Mouse (Mus musculus) heart, embryonic 12.5 days (tissue): ENCODE results near the gene Angptl2. TPM values are rescaled to one million over a fixed set of nuclear protein-coding genes. Genes with fewer than 3 reads are reported as not detected.
A peak's percentile ranks its signal among the peaks of the same experiment; 100 is the strongest.

Source experiments
- ATAC-seq: fragments of 200-750 bp; cut with Nextera tagmentation; 2 replicates; pipeline ENCODE4 v1.8.0; 2017; ENCODE audit warnings: moderate TSS enrichment, moderate library complexity; ENCODE audit not compliant: insufficient number of reproducible peaks, low FRiP score
- H3K27ac ChIP-seq: fragments of 300-500 bp; sonication (generic); 2 replicates; pipeline ENCODE4 v1.5.1; 2016; ENCODE audit warnings: mild to moderate bottlenecking, moderate library complexity; ENCODE audit not compliant: poor library complexity, severe bottlenecking
- H3K27me3 ChIP-seq: fragments of 300-500 bp; sonication (generic); replicated peaks from 2 replicates; pipeline ENCODE4 v1.6.1; 2016; ENCODE audit warnings: mild to moderate bottlenecking, moderate library complexity
- H3K36me3 ChIP-seq: fragments of 300-500 bp; sonication (generic); 2 replicates; pipeline ENCODE4 v1.6.1; 2016; ENCODE audit warnings: mild to moderate bottlenecking, moderate library complexity
- H3K4me1 ChIP-seq: fragments of 300-500 bp; sonication (generic); replicated peaks from 2 replicates; pipeline ENCODE4 v1.6.1; 2016; ENCODE audit warnings: mild to moderate bottlenecking
- H3K4me2 ChIP-seq: fragments of 300-500 bp; sonication (generic); 2 replicates; pipeline ENCODE4 v1.6.1; 2016; ENCODE audit warnings: mild to moderate bottlenecking, moderate library complexity
- H3K4me3 ChIP-seq: fragments of 300-500 bp; sonication (generic); 2 replicates; pipeline ENCODE4 v1.5.1; 2016; ENCODE audit warnings: mild to moderate bottlenecking
- H3K9ac ChIP-seq: fragments of 300-500 bp; sonication (generic); 2 replicates; pipeline ENCODE4 v1.6.1; 2016; ENCODE audit warnings: mild to moderate bottlenecking, moderate library complexity
- H3K9me3 ChIP-seq: fragments of 300-500 bp; sonication (generic); replicated peaks from 2 replicates; pipeline ENCODE4 v1.6.1; 2016; ENCODE audit warnings: mild to moderate bottlenecking, moderate library complexity
- WGBS: fragments of 180-500 bp; shearing (Covaris S2); methylation state at CpG from one replicate; pipeline ENCODE4 v1.1.7; 2016; 5-methylcytosine and 5-hydroxymethylcytosine counted together
- polyA plus RNA-seq: library from polyadenylated mRNA; unstranded; fragments of >200 nt; fragmentation: Nextera tagmentation; extraction: Ambion mirVana; gene quantifications from 2 replicates; pipeline ENCODE4 v1.2.1, GENCODE M21; 2016

Gene Angptl2
- polyA plus RNA-seq, 1 experiment from 2014 or later: 54.7 TPM

GRCm38 (mm10) chr2:33219637-33220036, 3.8 kb downstream of the Angptl2 start:
- ATAC-seq: no peak
- Histone ChIP-seq H3K4me1 (peaks cover 82% of the 10 kb centered on the region), H3K36me3 (peaks cover 23% of the 10 kb centered on the region), H3K4me3 (no peak overlapping the region), H3K9me3 (no peaks in the 10 kb centered on the region), H3K4me2 (peak overlapping the region; percentile 25; the same call in 1 of the 2 replicates), H3K27me3 (no peaks in the 10 kb centered on the region), H3K9ac (peak overlapping the region; percentile 21; the same call in 1 of the 2 replicates), H3K27ac (no peak overlapping the region)
- WGBS: 66% methylated on average over 4 of the region's 4 CpGs

GRCm38 (mm10) chr2:33220246-33220645, 4.4 kb downstream of the Angptl2 start:
- Histone ChIP-seq H3K4me1 (peaks cover 78% of the 10 kb centered on the region), H3K4me2 (no peak overlapping the region), H3K4me3 (no peak overlapping the region), H3K27ac (no peak overlapping the region), H3K9ac (peak overlapping the region; percentile 21; the same call in 1 of the 2 replicates), H3K36me3 (peaks cover 28% of the 10 kb centered on the region), H3K9me3 (no peaks in the 10 kb centered on the region), H3K27me3 (no peaks in the 10 kb centered on the region)
- ATAC-seq: no peak
- WGBS: 82% methylated on average over 6 of the region's 6 CpGs

- Histone ChIP-seq H3K4me1 (peaks cover 74% of the 10 kb centered on the region), H3K4me3 (no peak overlapping the region), H3K36me3 (peaks cover 29% of the 10 kb centered on the region), H3K27ac (no peak overlapping the region), H3K27me3 (no peaks in the 10 kb centered on the region), H3K9ac (no peak overlapping the region; the same call in 1 of the 2 replicates), H3K9me3 (no peaks in the 10 kb centered on the region), H3K4me2 (no peak overlapping the region)
- no peak for ATAC-seq
- WGBS: 87% methylated on average over 10 of the region's 10 CpGs
These were observed 4.9 kb downstream of the Angptl2 start for GRCm38 (mm10) chr2:33220674-33221338.

- ATAC-seq: no peak
- peaks cover 29% of the 10 kb centered on the region for H3K36me3 ChIP-seq
- no peak overlapping the region for H3K4me2 ChIP-seq
- no peaks in the 10 kb centered on the region for H3K9me3 ChIP-seq
- H3K4me1 ChIP-seq: peaks cover 77% of the 10 kb centered on the region
- H3K27me3 ChIP-seq: no peaks in the 10 kb centered on the region
- WGBS: 86% methylated on average over 11 of the region's 11 CpGs
- no peak overlapping the region for H3K27ac ChIP-seq
- no peak overlapping the region for H3K4me3 ChIP-seq
- no peak overlapping the region for H3K9ac ChIP-seq
These were observed 5.6 kb downstream of the Angptl2 start for GRCm38 (mm10) chr2:33221339-33221900.

GRCm38 (mm10) chr2:33222480-33222879, 6.6 kb downstream of the Angptl2 start:
- H3K27ac ChIP-seq: no peak overlapping the region
- no peak overlapping the region for H3K4me3 ChIP-seq
- 0 out of 2 replicates have a peak overlapping the region, but pooled peaks have one; percentile 12 for H3K9ac ChIP-seq
- no peak overlapping the region for H3K4me2 ChIP-seq
- peaks cover 29% of the 10 kb centered on the region for H3K36me3 ChIP-seq
- peaks cover 77% of the 10 kb centered on the region for H3K4me1 ChIP-seq
- 86% methylated on average over 6 of the region's 6 CpGs for WGBS
- ATAC-seq: no peak
- no peaks in the 10 kb centered on the region for H3K9me3 ChIP-seq
- H3K27me3 ChIP-seq: no peaks in the 10 kb centered on the region

- peak; percentile 69 for ATAC-seq
- H3K4me3 ChIP-seq: no peak overlapping the region
- H3K9me3 ChIP-seq: no peaks in the 10 kb centered on the region
- H3K9ac ChIP-seq: no peak overlapping the region
- H3K27me3 ChIP-seq: no peaks in the 10 kb centered on the region
- peaks cover 76% of the 10 kb centered on the region for H3K4me1 ChIP-seq
- peaks cover 36% of the 10 kb centered on the region for H3K36me3 ChIP-seq
- no peak overlapping the region for H3K4me2 ChIP-seq
- H3K27ac ChIP-seq: peak overlapping the region; percentile 31; the same call in 1 of the 2 replicates
- 57% methylated on average over 10 of the region's 10 CpGs for WGBS
These were observed 7.9 kb downstream of the Angptl2 start for GRCm38 (mm10) chr2:33223656-33224358.

GRCm38 (mm10) chr2:33225921-33226320, 10.1 kb downstream of the Angptl2 start:
- Histone ChIP-seq H3K4me3 (no peak overlapping the region), H3K36me3 (peaks cover 51% of the 10 kb centered on the region), H3K4me2 (no peak overlapping the region), H3K27me3 (no peaks in the 10 kb centered on the region), H3K9ac (no peak overlapping the region), H3K9me3 (no peaks in the 10 kb centered on the region), H3K4me1 (peaks cover 54% of the 10 kb centered on the region), H3K27ac (no peak overlapping the region)
- 83% methylated on average over 7 of the region's 7 CpGs for WGBS
- ATAC-seq: no peak

- H3K4me1 ChIP-seq: peaks cover 60% of the 10 kb centered on the region
- no peak overlapping the region for H3K4me2 ChIP-seq
- no peak for ATAC-seq
These were observed 12.2 kb downstream of the Angptl2 start for GRCm38 (mm10) chr2:33228077-33228476.

GRCm38 (mm10) chr2:33228551-33228950, 12.7 kb downstream of the Angptl2 start:
- peaks cover 60% of the 10 kb centered on the region for H3K4me1 ChIP-seq
- H3K36me3 ChIP-seq: peaks cover 46% of the 10 kb centered on the region
- H3K4me2 ChIP-seq: no peak overlapping the region
- WGBS: 85% methylated on average over 15 of the region's 15 CpGs
- no peak overlapping the region for H3K4me3 ChIP-seq
- H3K27me3 ChIP-seq: no peaks in the 10 kb centered on the region
- ATAC-seq: no peak
- H3K9me3 ChIP-seq: no peaks in the 10 kb centered on the region
- H3K27ac ChIP-seq: no peak overlapping the region
- no peak overlapping the region for H3K9ac ChIP-seq

More at GRCm38 (mm10) chr2:33228077-33228476, 12.2 kb downstream of the Angptl2 start:
- Histone ChIP-seq H3K4me3 (no peak overlapping the region), H3K27ac (no peak overlapping the region), H3K9me3 (no peaks in the 10 kb centered on the region), H3K9ac (no peak overlapping the region), H3K36me3 (peaks cover 46% of the 10 kb centered on the region), H3K27me3 (no peaks in the 10 kb centered on the region)
- 68% methylated on average over 11 of the region's 11 CpGs for WGBS

- H3K36me3 ChIP-seq: peaks cover 39% of the 10 kb centered on the region
- no peak for ATAC-seq
- no peaks in the 10 kb centered on the region for H3K9me3 ChIP-seq
- peaks cover 69% of the 10 kb centered on the region for H3K4me1 ChIP-seq
- no peak overlapping the region for H3K4me3 ChIP-seq
- WGBS: 65% methylated on average over 10 of the region's 10 CpGs
- no peak overlapping the region for H3K4me2 ChIP-seq
- H3K27me3 ChIP-seq: no peaks in the 10 kb centered on the region
- no peak overlapping the region for H3K9ac ChIP-seq
- H3K27ac ChIP-seq: no peak overlapping the region
These were observed 14.8 kb downstream of the Angptl2 start for GRCm38 (mm10) chr2:33230701-33231100.

- H3K9me3 ChIP-seq: no peaks in the 10 kb centered on the region
- 0 out of 2 replicates have a peak overlapping the region, but pooled peaks have one; percentile 17 for H3K9ac ChIP-seq
- WGBS: 39% methylated on average over 2 of the region's 2 CpGs
- peak overlapping the region; percentile 50 for H3K27ac ChIP-seq
- peaks cover 63% of the 10 kb centered on the region for H3K4me1 ChIP-seq
- H3K27me3 ChIP-seq: no peaks in the 10 kb centered on the region
- ATAC-seq: no peak
- H3K36me3 ChIP-seq: peaks cover 40% of the 10 kb centered on the region
- H3K4me3 ChIP-seq: no peak overlapping the region
- H3K4me2 ChIP-seq: no peak overlapping the region
These were observed 15.9 kb downstream of the Angptl2 start for GRCm38 (mm10) chr2:33231788-33232187.
